Mouse (Mus musculus) spleen, adult 12 weeks (tissue): ENCODE results near the gene C2cd3.
A peak's percentile ranks its signal among the peaks of the same experiment; 100 is the strongest.

Experiments
- DNase-seq: peaks from one replicate; pipeline ENCODE4 v3.0.0; 2022; ENCODE audit warnings: low spot score

The C2cd3 gene

DNA sequence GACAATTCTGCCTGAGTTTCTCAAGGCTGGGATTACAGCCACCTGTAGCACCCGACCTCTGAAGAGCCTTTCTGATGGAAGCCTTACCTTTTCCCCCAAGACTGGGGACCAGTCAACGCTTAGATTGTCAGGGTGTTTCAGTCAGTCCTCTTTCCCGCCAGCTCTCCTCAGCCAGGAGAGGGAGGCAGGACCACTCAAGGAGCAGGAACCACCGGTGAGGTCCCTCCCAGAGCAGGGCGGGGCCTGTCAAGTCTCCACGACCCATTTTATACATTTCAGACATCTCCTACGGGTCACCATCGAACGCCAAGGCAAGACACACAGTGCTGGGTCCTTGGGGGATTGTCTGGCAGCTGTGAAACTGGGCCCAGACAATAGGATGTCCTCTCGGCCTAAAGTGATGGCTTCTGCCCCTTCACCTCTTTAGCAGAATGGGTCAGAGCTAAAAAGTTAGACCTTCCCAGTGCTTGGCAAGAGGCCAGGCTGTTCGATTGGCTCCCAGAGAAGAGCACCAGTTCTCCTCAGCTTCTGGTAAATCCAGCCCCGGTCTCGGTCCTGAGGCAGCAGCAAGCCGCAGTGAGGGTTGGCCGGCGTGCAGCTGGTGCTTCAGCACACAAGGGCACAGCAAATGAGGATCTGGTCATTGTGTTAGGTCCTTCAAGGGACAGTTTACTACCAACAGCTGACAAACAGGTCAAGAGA lies 128.4 kb downstream of the C2cd3 start:
- peak; percentile 43 for DNase-seq

DNA sequence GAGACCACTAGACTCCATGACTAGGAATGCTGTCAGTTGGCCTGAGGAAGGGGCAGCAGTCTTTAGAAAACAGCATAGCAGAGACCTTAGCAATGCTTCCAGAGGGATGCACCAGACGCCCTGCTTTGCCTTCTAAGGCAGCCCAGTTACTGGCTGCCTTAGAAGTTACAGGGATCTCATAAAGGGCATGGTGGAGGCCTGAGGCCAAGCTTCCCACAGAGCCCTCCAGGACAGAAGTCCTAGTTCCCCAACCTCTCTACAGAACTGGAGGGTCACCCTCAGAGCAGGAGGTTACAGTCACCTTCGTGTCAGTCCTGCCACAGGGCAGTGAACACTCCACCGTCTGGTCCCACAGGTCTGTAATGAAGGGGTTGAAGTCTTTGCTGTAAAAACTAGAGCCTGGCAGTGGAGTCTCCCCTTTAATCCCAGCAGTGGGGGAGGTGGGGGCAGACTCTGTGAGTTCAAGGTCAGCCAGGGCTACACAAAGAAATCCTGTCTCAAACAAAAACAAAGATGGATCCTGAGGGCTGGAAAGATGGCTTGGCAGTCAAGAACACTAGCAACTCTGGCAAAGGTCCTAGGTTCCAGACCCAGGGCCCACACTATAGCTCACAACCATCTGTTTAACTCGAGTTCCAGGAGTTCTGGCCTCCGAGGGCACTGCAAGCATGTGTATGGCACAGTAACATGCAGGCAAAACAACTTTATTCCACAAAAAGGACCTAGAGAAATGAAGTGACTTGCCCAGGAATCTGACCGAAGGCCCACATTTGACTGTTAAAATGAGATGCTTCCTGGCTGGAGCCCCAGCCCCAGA lies 129.2 kb downstream of the C2cd3 start:
- DNase-seq, result no peak

DNA sequence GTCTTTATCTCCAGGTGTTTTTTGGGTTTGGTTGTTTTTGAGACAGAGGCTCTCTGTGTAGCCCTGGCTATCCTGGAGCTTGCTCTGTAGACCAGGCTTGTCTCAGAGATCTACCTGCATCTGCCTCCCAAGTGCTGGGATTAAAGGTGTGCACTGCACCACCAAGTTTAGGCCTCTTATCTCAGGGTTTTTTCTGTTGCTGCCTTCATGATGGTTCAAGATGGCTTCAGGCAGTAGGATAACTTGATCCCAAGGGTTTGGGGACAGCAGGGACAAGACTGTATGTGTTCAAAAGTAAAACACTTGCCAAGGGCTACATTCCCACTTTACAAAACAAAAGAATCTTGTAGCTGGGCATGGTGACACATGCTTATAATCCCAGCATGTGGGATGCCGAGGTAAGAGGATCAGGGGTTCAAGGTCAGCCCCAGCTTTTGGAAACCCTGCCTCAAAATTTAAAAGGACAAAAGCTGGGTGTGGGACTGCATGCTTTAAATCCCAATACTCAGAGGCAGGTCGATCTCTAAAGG lies 129.9 kb downstream of the C2cd3 start:
- no peak for DNase-seq

DNA sequence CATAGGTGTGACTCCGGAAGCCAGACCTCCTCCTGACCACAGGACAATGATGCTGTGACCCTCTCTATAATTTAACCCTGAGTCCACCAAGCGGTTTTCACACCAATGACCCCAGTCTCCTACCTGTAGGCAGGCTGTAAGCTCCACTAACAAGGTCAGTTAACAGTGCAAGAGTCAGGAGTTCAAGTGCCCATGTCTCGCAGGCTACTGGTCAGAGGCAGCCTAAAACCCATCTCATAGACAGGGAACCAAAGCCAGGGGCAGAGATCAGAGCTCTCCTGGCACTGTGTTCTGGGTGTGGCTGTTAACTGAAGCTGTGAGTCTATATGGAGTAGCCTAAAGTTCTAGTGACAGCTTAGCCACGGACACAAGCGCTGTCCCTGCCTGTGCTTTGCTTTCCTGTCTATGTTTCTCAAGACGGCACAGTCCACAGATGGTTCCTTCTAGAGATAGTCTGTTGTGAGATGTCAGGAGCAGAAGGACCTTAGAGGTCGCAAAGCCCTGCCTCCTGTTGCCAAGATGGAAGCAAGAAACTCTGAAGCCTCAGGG lies 130.4 kb downstream of the C2cd3 start:
- no peak for DNase-seq

DNA sequence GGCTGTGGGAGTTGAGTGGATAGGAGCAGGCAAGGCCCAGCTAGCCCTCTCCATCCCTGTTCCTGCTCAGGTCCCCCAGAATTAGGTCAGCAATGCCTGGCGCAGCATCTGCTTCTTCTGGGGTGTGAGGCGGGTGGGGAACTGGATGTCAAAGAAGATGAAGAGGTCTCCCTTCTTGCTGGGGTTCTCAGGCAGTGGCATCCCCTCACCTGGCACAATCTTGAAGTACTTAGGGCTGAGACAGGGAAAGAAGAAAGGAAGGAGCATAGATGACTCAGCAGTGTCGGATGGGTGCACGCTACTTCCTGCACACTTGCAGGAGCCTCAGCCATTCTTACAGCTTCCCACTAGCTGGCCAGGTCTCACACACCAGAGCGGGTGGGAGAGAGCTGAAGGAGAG lies 131.0 kb downstream of the C2cd3 start:
- no peak for DNase-seq

DNA sequence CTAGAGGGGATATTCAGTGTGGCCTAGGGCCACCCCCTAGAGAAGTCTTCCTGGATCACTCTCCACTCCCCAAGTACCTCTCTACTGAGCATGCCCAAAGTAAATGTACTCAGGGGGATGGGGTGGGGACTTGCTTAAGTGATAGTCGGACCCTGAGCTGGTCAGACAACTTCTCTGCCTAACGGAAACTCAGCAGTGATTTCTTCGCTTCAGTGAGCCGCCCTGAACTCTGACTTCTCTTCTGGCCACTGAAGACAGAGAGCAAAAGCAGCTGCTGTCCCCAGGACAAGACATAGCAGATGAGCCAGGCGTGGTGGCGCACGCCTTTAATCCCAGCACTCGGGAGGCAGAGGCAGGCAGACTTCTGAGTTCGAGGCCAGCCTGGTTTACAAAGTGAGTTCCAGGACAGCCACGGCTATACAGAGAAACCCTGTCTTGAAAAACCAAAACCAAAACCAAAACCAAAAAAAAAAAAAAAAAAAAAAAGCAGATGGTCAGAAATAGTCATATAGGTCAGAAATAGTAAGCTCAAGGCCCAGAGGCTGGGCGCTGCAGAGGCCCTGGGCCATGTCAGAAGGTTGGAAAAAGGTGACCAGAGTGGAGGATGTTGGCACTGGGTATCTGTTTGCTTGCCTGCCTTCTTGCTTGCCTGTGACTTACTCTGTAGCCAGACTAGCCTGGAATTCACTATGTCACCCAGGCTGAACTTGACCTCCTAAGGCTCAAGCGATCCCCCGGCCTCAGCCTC lies 132.9 kb downstream of the C2cd3 start:
- no peak for DNase-seq

DNA sequence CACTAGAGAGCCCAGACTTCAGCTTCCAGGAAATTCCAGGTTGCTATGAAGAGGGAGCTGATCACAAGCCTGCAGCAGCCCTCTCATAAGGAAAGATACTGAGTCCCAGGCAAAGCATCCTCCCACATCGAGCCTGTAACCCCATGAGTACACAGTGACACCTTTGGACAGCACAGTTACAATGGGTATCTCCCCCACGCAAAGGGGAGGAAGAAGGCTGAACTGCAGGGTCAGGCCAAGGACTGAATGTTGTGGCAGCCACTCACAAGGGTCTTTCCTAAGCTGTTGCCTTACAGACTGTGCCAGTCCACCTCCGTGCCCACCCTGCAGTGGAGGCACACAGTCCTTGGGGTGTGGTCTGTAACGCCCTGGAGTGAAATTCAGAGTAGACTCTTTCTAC lies 134.5 kb downstream of the C2cd3 start:
- no peak for DNase-seq

DNA sequence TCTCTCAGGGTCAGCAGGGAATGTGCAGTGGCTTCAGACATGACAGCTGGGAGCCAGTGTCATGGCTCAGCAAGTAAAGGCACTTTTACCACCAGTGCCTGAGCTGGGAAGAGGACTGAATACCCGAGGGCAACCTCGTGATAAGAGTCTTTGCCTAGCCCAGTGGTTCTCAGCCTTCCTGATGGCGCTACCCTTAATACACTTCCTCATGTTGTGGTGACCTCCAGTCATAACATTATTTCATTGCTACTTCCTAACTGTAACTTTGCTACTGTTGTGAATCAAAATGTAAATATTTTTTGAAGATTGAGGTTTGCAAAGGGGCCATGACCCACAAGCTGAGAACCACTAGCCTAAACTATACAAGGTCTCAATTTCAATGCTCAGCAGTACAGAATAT lies 136.6 kb downstream of the C2cd3 start:
- no peak for DNase-seq

DNA sequence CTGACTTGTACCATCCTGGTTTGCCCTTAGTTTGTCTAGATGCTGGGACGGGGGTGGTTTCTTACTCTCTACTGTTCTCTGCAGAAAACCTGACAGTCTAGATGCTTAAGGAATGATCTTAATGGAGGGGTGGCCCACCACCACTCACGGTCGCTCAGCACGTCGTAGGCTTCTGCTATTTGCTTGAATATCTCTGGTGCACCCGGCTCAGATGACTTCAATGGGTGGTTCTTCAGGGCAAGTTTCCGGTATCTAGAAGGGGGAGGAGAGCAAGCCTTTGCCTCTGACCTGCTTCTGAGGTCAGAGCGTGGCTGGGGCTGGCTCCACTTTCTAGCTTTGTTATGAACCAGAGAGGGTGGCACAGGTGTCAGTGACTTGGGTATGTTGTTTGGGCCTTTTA lies 139.6 kb downstream of the C2cd3 start:
- DNase-seq, result no peak

DNA sequence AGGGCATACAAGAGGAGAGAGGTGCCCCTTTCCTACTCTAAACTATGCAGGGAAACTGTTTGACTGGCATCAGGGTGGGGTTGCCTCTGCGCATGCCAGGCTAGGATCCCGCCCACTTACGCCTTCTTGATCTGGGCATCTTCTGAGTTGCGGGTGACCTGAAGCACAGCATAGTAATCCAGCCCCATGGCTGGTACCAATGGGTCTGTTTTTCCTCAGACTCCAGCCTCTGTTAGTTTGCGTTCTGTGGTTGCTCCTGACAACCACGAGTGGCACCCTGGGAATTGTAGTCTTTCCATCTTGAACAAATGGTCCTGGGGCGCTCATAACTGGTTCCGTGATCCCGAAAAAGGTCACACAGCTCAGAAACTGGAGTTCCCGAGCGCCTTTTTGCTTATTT lies 142.5 kb downstream of the C2cd3 start, which contains the start of gene Dnajb13:
Gene Dnajb13, minus strand, starts transcription at position 388 of the 400 bp plus-strand sequence.
- no peak for DNase-seq
